Mouse (Mus musculus): Measurements from ENCODE around the gene Irf2bp1. TPM values are rescaled to one million over a fixed set of nuclear protein-coding genes. Genes with fewer than 3 reads are reported as not detected.

Irf2bp1 gene
- total and polyA plus RNA-seq, 3 experiments: 12.7 to 24.5 (median 22.5) TPM

DNA sequence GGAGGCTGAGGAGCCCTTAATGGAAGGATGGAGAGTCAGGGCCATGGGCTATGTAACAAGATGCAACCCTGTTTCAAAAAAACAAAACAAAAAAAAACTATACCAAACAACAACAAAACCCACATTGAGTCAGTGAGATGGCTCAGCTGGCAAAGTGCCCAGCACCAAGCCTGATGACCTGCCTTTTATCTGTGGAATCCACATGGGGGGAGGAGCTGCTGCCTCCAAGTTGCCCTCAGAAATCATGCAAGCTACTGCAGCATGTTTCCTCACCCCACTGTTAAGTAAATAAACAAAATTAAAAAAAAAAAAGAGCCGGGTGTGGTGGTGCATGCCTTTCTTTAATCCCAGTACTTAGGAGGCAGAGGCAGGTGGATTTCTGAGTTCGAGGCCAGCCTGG, 17.3 kb upstream of the Irf2bp1 start:
- Histone ChIP-seq H3K27ac (no peak overlapping the region), H3K36me3 (ENCODE audit: control insufficient read depth, insufficient read depth, low read length) (no peaks in the 10 kb centered on the region), H3K4me1 (ENCODE audit: control insufficient read depth, insufficient read depth, low read length) (no peaks in the 10 kb centered on the region), H3K27me3 (ENCODE audit: control insufficient read depth, insufficient read depth, low read length) (no peaks in the 10 kb centered on the region; the same call in 1 of the 2 replicates), H3K9ac (ENCODE audit: low read depth, low read length) (no peak overlapping the region), H3K79me2 (replicated peaks; ENCODE audit: control insufficient read depth, insufficient read depth, low read length) (no peaks in the 10 kb centered on the region), H3K4me3 (no peak overlapping the region)
- intact Hi-C loops (cut with DNase I): no loop called here
- WGBS: 58% methylated on average over 2 of the region's 2 CpGs
- TF ChIP-seq CTCF (IDR thresholded peaks at IDR 0.05) (no peak), EP300 (IDR thresholded peaks at IDR 0.05; ENCODE audit: insufficient read depth, low read depth, low read length) (no peak), POLR2A (IDR thresholded peaks at IDR 0.05; ENCODE audit: insufficient read depth, low read depth, low read length) (no peak)
- no peak for DNase-seq

DNA sequence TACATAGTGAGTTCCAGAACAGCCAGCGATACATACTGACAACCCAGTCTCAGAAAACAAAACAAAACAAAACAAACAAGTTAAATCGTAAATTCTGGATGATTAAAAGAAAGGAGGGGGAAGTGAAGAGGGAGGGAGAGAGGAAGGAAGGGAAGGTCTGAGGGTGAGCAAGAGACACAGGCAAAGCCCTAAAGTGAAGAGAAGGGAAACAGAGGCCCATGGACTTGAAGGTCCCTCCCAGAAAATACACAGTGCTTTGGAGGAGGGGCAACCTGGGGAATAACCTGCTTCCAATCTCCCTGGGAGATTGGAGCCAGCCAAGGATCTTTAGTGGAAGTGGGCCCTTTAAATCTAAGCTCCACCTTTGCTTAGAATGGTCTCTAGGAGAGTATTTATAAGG, 16.7 kb upstream of the Irf2bp1 start, which contains the start of gene Nanos2:
Gene Nanos2, plus strand, starts transcription at position 301 of the 400 bp plus-strand sequence.
- WGBS: 52% methylated on average over 2 of the region's 2 CpGs

DNA sequence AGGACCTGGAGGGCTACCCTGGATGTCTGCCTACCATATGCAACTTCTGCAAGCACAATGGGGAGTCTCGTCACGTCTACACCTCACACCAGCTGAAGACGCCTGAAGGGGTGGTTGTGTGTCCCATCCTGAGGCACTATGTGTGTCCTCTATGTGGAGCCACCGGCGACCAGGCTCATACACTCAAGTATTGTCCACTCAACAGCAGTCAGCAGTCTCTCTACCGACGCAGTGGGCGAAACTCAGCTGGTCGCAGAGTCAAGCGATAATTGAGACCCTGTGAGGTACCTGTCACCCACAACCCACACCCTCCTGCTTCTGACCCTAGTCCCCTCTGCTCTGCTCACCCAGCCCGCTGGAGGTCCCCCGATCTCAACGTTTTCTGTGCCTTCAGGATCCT, 16.1 kb upstream of the Irf2bp1 start:
- no peak for DNase-seq
- Histone ChIP-seq H3K4me3 (no peak overlapping the region), H3K4me1 (ENCODE audit: control insufficient read depth, insufficient read depth, low read length) (no peaks in the 10 kb centered on the region), H3K36me3 (ENCODE audit: control insufficient read depth, insufficient read depth, low read length) (no peaks in the 10 kb centered on the region), H3K9ac (ENCODE audit: low read depth, low read length) (no peak overlapping the region), H3K27me3 (ENCODE audit: control insufficient read depth, insufficient read depth, low read length) (no peaks in the 10 kb centered on the region; the same call in 1 of the 2 replicates), H3K27ac (no peak overlapping the region), H3K79me2 (replicated peaks; ENCODE audit: control insufficient read depth, insufficient read depth, low read length) (no peaks in the 10 kb centered on the region)
- 63% methylated on average over 13 of the region's 13 CpGs for WGBS
- no peak for TF ChIP-seq CTCF (IDR thresholded peaks at IDR 0.05)
- TF ChIP-seq POLR2A (IDR thresholded peaks at IDR 0.05; ENCODE audit: insufficient read depth, low read depth, low read length): no peak
- no peak for TF ChIP-seq EP300 (IDR thresholded peaks at IDR 0.05; ENCODE audit: insufficient read depth, low read depth, low read length)
- intact Hi-C loops (cut with DNase I): no loop called here

More for the DNA sequence above, 16.7 kb upstream of the Irf2bp1 start, which contains the start of gene Nanos2:
- intact Hi-C loops (cut with DNase I): no loop called here
- Histone ChIP-seq H3K9ac (ENCODE audit: low read depth, low read length) (no peak within 1 kb of the TSS), H3K36me3 (ENCODE audit: control insufficient read depth, insufficient read depth, low read length) (no peaks in the 10 kb centered on the region), H3K27me3 (ENCODE audit: control insufficient read depth, insufficient read depth, low read length) (no peaks in the 10 kb centered on the region; the same call in 1 of the 2 replicates), H3K27ac (no peak within 1 kb of the TSS), H3K79me2 (replicated peaks; ENCODE audit: control insufficient read depth, insufficient read depth, low read length) (no peaks in the 10 kb centered on the region), H3K4me3 (no peak within 1 kb of the TSS), H3K4me1 (ENCODE audit: control insufficient read depth, insufficient read depth, low read length) (no peaks in the 10 kb centered on the region)
- DNase-seq: no peak
- TF ChIP-seq POLR2A (IDR thresholded peaks at IDR 0.05; ENCODE audit: insufficient read depth, low read depth, low read length) (no peak), CTCF (IDR thresholded peaks at IDR 0.05) (no peak), EP300 (IDR thresholded peaks at IDR 0.05; ENCODE audit: insufficient read depth, low read depth, low read length) (no peak)

DNA sequence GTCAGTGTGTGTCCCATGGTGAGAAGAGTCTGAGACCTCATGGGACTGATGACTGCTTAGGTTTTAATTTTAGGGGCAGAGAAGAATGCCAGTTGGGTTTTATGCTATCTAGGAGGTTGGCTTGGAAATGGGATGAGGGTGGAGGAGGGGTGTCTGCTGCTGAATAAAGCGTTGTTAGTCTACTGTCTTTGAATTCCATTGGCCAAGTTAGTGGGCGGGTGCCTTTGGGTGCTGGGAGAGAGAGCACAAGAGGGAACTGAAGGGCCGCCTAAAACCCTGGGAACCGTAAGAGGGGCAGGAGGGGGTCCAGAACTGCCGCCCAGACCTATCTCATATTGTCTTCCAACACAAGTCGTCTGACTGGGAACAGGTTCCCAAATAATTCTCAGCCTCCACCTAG, 15.1 kb upstream of the Irf2bp1 start:
- Histone ChIP-seq H3K27ac (no peak overlapping the region), H3K9ac (ENCODE audit: low read depth, low read length) (no peak overlapping the region), H3K36me3 (ENCODE audit: control insufficient read depth, insufficient read depth, low read length) (no peaks in the 10 kb centered on the region), H3K4me3 (no peak overlapping the region), H3K27me3 (ENCODE audit: control insufficient read depth, insufficient read depth, low read length) (no peaks in the 10 kb centered on the region; the same call in 1 of the 2 replicates), H3K4me1 (ENCODE audit: control insufficient read depth, insufficient read depth, low read length) (no peaks in the 10 kb centered on the region), H3K79me2 (replicated peaks; ENCODE audit: control insufficient read depth, insufficient read depth, low read length) (no peaks in the 10 kb centered on the region)
- intact Hi-C loops (cut with DNase I): no loop called here
- WGBS: 64% methylated on average over 6 of the region's 6 CpGs
- no peak for TF ChIP-seq CTCF (IDR thresholded peaks at IDR 0.05)
- TF ChIP-seq POLR2A (IDR thresholded peaks at IDR 0.05; ENCODE audit: insufficient read depth, low read depth, low read length): no peak
- TF ChIP-seq EP300 (IDR thresholded peaks at IDR 0.05; ENCODE audit: insufficient read depth, low read depth, low read length): no peak
- DNase-seq: no peak

DNA sequence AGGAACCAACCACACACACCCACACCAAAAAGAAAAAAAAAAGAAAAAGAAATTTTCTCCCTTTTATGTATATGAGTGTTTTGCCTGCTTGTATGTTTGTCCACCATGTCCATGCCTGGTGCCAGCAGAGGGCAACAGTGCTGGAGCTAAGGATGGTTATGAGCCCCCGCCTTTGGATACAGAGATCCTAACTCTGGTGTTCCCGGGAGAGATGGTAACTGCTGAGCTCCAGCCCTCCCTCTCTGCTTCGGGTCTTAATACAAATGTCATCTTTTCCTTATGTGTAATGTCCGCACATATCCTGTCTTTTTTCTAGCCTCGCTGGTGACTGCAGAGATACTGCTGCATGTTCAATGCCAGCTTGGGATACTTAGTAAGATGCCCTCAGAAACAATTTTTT, 13.8 kb upstream of the Irf2bp1 start:
- Histone ChIP-seq H3K4me1 (ENCODE audit: control insufficient read depth, insufficient read depth, low read length) (no peaks in the 10 kb centered on the region), H3K9ac (ENCODE audit: low read depth, low read length) (no peak overlapping the region), H3K27me3 (ENCODE audit: control insufficient read depth, insufficient read depth, low read length) (no peaks in the 10 kb centered on the region; the same call in 1 of the 2 replicates), H3K36me3 (ENCODE audit: control insufficient read depth, insufficient read depth, low read length) (no peaks in the 10 kb centered on the region), H3K4me3 (no peak overlapping the region; the same call in 1 of the 2 replicates), H3K79me2 (replicated peaks; ENCODE audit: control insufficient read depth, insufficient read depth, low read length) (no peaks in the 10 kb centered on the region), H3K27ac (no peak overlapping the region)
- intact Hi-C loops (cut with DNase I): loop anchor here (5.0 kb wide), 1 partner anchor 93 kb away; no protein-coding TSS in a partner anchor
- no peak for DNase-seq
- 15% methylated on average over 5 of the region's 5 CpGs for WGBS
- TF ChIP-seq CTCF (IDR thresholded peaks at IDR 0.05) (peak; percentile 40), EP300 (IDR thresholded peaks at IDR 0.05; ENCODE audit: insufficient read depth, low read depth, low read length) (no peak), POLR2A (IDR thresholded peaks at IDR 0.05; ENCODE audit: insufficient read depth, low read depth, low read length) (no peak)

DNA sequence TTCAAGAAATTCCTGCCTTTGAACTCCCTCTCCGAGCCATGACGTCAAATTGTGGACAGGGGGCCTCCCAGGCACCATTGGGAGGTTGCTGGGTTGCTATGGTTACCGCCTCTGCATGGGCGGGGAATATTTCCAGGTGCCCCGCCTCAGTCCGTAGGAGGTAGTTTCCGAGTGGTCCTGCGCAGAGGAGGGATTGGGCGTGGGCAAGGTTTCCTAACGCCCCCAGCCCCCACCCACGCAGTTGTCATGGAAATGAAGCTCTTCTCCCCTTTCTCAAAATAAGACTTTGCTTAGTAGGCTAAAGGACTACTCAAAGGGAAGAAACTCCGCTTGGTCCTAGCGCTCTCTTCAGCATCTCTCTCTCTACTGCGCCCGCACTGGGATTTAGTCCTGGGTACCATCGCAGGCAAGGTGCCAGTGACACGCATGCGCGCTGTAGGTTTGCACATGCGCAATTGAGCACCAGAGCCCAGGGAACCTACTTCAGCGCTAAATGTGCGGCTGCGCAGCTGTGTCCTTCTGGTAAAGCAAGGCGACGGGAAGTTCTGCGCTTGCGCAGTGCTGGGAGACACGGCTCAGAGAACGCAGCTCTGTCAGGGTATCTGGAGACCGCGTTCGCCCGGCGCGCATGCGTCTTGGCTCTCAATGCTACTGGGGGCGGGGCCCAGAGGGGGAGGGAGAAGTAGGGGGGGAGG, 13.1 kb upstream of the Irf2bp1 start, which contains the start of gene Mypop:
Gene Mypop, plus strand, starts transcription at position 645 of the 695 bp plus-strand sequence.
- Histone ChIP-seq H3K27me3 (ENCODE audit: control insufficient read depth, insufficient read depth, low read length) (no peaks in the 10 kb centered on the region; the same call in 1 of the 2 replicates), H3K36me3 (ENCODE audit: control insufficient read depth, insufficient read depth, low read length) (no peaks in the 10 kb centered on the region), H3K27ac (peak within 1 kb of the TSS; percentile 57), H3K79me2 (replicated peaks; ENCODE audit: control insufficient read depth, insufficient read depth, low read length) (no peaks in the 10 kb centered on the region), H3K9ac (ENCODE audit: low read depth, low read length) (peak within 1 kb of the TSS; percentile 63), H3K4me3 (peak within 1 kb of the TSS; percentile 64), H3K4me1 (ENCODE audit: control insufficient read depth, insufficient read depth, low read length) (no peaks in the 10 kb centered on the region)
- intact Hi-C loops (cut with DNase I): loop anchor here (5.0 kb wide), 1 partner anchor 93 kb away; no protein-coding TSS in a partner anchor
- under 1% methylated on average over 37 of the region's 37 CpGs for WGBS
- peak; percentile 82 for TF ChIP-seq POLR2A (IDR thresholded peaks at IDR 0.05; ENCODE audit: insufficient read depth, low read depth, low read length)
- no peak for TF ChIP-seq CTCF (IDR thresholded peaks at IDR 0.05)
- no peak for TF ChIP-seq EP300 (IDR thresholded peaks at IDR 0.05; ENCODE audit: insufficient read depth, low read depth, low read length)
- DNase-seq: peak; percentile 98 to 100
